Mouse (Mus musculus) frontal cortex, postnatal 14 days (tissue): ENCODE results near the gene G3bp1.

Experiments used
- DNase-seq, 2 experiments: peaks; one replicate each; pipeline ENCODE4 v3.0.0; 2022; ENCODE audit warnings: low spot score in 2 of 2

Gene G3bp1

DNA sequence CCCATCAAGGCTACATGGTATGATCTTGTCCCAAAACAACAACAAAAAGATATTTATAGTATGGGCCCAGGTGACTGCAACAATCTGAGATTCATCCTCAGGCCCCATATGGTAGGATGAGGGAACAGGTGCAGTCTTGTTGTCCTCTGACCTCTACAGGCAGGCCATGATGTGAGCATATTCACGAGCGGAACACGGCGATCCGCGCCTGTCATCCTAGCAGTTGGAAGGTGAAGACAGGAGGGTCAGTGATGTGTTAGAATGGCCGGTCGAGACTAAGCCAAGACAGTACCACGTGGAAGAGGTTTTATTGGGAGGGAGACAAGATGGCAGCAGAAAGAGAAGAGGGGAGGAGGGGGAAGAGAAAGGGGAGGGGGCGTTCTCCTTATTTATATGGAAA is 4.8 kb upstream of the G3bp1 start:
- DNase-seq = no peak

DNA sequence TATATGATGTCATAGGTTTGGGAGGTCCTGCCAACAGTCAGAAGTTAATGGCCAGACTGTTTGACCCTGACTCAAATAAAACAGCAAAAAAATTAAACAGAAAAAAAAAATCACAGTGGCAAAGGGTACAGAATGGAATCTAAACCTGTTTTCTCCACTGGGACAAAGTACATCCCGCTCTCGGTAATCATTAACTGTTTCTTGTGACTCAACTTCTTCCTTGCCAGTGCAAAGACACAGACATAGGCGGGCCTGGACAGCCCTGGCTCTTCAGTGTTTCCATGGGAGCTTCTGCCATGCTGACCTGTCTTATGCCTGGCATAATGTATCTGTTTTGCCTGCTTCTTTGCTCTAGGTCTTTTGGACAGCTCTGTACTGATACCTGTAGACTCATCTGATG is 4.3 kb upstream of the G3bp1 start:
- no peak for DNase-seq

DNA sequence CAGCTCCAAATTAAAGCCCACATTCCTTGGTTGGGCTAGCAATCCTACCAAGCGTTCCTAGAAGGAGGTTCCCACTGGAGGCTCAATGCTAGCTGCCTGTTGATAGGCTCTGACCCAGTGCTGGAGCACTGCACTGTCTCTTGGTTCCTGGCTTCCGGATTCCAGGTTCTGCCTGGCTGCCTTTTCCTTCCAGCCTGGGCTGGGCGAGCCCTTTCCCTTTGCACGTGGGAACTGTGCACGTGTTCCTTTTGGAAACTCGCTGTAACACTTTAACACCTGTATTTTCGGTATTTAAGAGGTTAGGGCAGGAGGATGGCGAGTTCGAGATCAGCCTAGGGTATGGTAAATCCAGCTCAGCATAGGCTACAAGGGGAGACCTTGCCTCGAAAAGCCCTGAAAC is 1.5 kb upstream of the G3bp1 start:
- no peak for DNase-seq

DNA sequence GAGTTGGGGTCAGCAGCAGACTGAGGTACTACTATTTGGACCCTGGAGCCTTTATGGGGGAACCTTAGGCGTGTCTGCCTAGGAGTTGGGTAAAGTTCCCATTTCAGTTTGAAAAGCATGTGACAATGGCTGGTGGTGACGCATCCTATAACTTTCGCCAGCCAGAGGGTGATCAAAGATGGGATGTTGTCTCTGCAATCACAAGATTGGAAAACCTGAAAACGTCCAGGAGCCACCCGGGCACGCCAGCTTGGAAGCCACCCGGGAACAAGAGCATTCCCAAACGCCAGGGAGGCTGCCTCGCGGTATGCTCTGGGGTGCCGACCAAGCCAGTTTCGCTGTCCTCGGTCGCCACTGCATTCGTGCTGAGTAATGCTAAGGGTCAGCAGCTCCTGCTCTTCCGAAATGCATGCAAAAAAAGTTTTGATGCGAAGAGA is 856 bp upstream of the G3bp1 start:
- no peak for DNase-seq

DNA sequence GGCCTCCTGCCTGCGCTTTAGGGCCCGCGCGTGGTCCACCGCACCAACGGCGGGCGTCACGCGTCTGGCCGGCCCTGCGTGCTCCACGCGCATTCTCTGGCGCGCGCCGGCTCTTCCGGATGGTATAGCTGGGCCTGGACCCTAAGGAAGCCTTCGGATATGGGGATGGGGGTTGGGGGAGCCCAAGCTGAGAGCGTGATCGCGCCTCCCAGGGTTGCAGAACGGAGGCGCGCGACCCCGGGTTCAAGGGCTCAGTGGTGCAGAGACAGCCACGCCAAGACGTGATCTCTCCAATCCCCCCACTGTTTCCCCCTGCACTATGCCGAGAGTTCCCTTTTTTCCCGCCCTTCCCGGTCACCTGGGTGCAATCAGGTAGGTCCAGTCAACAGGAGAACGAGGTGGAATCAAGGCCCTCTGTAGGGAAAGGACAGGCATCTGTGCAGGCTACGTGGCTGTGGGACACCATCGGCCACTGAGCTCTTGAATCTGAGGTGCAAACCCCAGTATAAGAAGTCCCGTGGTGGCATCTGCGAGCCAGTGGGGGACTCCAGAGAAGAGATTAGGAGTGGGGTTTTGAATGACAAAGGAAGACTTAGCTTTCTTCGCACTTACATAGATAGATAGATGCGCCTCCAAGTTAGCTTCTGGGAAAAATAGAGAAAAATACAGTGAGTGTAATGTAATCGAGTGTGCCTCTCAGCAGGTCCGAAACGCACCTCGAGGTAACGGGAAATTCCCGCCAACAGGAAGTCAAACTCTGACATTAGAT is 622 bp downstream of the G3bp1 start:
- no peak for DNase-seq

DNA sequence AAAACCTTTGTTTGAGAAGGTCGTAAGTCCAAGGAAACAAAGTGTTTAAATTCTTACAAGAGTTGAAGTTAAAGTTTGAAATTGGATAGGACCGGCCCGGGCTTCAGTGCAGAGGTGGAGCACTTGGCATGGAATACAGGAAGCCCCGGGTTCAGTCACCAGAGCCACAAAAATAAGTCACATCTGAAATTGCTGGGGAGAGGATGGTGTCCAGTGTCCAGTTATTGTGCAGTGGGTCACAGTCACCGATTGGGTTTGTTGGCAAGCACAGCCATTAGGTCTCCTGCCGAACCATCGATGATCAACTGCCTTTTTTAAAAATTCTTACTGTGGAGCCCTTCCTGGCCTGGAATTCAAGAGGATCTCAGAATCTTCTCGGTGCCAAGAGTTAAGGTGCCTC is 1.3 kb downstream of the G3bp1 start:
- DNase-seq = no peak

DNA sequence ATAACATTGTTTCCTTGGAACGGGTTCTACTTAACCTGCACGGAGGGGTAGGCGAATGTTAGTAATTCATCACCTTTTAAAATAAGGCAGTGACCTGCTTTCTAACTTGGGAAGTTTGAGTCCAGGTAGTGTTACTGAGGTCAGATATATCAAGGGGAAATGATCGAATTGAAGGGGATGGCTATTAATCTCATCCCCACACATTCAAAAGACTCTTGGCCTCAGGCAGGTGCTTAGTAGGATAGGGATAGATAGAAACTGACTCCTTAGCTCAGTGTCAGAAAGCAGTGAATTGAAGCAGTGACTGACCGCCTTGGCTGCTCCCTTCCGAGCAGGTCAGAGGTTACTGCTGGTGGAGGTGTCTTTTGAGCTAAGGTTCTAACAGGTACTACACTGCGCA is 2.0 kb downstream of the G3bp1 start:
- no peak for DNase-seq

DNA sequence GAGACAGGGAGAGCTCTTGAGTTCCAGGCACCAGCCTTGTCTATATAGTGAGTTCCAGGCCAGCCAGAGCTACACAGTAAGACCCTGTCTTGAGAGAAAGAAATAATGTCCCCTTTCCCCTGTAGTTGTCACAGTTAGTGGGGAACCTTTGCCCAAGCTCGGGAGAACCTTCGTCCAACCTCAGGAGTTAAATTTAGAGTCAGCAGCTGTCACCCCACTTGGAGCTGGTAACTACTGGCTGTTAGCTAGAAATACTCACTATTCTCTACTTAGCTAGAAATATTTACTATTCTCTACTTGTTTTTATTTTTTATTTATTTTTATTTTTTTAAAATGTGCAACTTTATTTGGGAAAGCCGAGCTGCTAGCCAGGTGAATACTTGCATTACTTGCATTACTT is 3.7 kb downstream of the G3bp1 start:
- DNase-seq = no peak

DNA sequence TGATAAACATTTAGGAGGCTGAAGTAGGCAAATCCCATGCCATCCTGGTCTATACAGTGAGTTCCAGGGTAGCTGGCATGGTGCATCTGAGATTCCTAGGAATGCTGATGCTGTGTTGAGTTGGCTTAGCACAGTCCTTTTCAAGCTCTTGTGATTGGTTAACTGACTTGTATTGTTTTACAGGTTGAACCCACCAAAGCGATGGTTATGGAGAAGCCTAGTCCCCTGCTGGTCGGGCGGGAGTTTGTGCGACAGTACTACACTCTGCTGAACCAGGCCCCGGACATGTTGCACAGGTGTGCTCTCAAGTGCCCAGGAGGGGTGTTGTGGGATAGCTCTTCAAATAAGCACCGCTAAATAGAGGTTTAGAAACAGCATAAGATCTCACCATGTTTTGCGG is 16.0 kb downstream of the G3bp1 start:
- no peak for DNase-seq

DNA sequence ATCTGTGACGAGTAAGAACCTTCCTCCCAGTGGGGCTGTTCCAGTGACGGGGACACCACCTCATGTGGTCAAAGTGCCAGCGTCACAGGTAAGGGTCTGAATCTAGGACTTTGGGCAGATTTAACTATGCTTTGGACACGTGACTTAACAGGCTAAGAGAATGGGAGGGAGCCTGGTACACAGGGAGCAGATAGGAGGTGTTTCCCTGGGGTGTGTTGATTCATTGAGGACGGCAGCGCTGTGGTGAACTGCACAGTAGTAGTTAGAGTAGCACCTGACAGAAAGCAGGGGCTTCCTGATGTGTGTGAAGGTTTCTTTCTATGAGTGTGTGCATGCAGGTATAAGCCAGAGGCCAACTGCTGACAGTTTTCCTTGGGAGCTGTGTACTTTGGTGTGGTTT is 26.7 kb downstream of the G3bp1 start:
- DNase-seq = no peak

DNA sequence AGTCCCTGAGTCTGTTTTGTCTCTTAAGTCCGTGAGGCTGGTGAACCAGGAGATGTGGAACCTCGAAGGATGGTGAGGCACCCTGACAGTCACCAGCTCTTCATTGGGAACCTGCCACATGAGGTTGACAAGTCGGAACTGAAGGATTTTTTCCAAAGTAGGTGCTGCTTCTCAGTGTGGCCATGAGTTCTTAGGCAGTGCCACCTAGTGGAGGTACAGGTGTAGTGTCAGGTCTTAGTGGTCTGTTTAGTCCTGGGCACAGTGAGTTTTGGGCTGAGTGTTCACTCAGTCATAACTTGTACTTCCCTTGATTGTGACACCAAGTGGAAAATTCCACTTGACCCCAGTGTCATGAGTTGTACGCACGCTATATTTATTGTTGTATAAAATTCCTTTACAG is 28.4 kb downstream of the G3bp1 start:
- DNase-seq = peak in 1 of 2 experiments; percentile 20

DNA sequence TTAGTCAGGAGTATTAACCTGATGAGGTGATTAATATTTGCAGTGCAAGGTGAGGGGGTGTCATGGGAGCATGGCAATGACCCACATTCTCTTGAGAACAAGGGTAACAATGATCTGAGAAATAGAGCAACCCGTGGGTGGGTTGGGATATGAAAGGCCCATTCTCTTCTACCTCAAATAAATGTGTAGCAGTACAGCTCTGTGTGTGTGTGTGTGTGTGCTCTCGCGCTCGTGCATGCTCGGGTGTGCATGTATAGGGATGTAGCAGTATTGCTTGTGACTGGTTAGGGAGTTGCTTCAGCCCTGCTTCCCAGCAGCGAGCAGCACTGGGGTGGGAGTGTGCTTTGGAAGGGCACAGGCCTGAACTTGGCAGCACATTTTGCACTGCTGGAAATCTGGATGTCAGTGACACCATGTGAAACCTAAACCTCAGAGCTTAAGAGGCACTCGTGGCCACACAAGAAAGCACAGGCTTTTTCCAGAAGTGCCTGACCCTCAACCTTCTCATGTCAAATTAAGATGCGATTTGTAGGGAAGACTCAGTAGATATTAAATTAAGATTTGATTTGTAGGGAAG is 32.6 kb downstream of the G3bp1 start:
- no peak for DNase-seq

DNA sequence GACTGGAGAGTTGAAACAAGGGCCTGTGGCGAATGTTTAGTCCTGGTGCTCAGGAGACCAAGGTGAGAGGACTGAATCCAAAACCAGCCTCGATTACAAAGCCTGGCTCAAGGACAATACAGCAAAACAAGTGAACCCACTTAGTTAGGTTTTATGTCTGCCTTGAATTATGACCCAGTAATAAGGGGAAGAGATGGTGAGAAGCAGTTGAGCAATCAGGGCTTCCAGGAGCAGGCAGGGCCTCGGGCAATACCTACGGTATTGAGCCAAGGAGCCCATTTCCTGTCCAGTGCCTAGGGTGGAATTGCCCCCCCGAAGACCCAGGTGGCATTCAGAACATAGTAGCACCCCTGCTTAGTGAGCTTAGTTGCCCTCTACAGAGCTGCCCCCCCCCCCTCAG is 33.4 kb downstream of the G3bp1 start:
- no peak for DNase-seq

DNA sequence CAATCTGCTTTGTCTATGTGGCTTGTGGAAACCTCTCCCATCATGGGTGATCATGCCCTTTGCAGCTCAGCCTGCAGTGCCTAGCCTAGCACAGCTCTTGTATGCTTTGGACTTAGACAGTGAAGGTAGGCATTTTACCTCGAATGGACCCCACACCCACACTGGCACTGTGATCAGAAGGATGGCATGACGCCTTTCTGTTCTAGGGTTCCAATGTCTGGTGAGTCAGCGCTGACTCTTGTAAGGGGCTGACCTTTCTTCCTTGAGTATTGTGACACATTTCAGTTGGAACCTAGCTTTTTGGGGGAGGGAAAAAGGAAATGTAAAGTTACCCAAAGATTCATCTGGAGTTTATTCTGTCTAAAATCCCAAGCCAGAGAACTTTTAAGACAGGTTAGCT is 36.0 kb downstream of the G3bp1 start:
- DNase-seq = no peak

DNA sequence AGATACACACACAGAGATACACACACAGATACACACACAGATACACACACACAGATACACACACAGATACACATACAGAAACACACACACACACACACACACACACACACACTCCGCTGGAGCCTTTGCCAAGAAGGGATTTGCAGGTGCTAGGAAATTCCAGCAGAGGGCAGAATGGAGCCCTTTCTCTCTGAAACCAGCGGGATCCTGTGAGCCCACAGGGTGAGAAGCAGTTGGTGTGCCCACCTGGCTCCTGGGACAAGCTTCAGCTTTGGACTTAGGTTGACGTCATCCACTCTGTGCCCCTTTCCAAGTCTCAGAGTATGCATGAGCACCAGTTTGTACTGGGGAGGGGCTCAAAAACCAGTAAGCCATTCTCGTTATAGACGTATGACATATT is 41.9 kb downstream of the G3bp1 start:
- DNase-seq = no peak

DNA sequence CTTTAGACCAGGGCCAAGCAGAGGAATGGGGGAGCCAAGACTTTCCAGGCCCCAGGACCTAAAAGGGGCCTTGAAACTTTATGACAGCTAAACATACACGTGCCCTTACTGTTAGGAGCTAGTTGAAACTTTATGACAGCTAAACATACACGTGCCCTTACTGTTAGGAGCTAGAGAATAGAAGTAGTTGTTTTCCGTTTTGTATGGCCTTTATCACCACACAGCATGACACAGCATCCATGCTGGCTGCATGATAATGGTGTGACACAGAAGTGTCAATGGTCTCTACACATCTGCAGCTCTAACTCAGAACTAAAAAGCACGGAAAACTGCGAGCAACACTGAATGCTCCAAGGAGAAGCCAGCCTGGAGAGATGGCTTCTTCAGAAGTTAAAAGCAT is 48.2 kb downstream of the G3bp1 start:
- DNase-seq = no peak

DNA sequence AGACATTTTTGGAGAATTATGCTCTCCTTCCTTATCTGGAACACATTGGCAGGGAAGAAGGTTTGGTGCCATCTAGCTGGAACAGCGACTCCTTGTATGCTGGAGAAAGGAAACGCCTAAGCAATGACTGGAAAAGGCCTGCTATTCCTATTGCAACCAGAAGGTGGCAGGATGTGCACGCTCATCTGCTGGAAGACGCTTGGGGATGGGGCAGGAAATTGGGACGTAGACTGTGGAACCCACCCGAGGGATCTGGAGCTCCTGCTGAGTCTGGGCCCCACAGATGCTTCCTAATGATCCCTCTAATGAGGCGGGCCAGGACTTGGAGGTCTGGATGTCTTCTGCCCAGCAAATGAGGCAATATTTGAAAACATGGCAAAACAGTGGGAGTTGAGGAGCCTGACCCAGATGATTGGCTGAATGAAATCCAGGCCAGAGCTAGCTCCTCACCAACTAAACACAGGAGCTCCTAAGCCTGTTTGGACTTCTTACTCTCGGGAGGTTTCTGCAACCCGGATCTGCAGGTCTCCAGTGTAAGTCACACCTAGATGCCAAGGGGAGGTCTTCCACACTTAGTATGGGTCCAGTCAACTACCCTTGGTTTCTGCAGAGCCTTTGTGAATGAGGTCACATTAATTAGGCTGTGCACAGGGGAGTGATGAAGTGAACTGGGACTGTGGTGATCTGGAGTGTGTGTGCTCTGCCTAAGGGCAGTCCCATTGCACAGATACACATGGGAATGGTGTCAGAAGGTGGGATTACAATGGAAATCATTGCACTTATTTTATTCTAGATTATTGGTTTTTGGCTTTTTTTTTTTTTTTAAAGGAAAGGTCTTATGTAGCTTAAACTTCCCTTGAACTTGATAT is 49.6 kb downstream of the G3bp1 start:
- peak; percentile 59 to 77 for DNase-seq

DNA sequence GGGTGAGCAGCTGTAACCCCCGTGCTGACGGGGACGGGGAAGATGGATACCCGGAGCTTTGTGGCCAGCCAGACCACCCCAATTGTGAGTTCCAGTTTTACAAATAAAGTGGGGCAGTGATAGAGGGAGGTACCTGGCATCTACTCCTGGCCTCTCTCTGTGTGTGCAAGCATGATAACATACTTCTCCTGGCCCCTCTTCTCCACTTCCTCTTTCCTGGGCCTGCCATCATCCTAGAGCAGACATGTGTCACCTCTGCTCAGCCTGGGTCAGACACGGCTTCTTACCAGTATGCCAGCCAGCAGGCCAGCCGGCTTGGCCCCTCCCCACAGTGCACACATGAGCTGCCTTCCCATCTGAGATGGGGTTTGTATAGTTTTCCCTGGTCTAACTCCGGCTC is 61.3 kb downstream of the G3bp1 start:
- DNase-seq = no peak

DNA sequence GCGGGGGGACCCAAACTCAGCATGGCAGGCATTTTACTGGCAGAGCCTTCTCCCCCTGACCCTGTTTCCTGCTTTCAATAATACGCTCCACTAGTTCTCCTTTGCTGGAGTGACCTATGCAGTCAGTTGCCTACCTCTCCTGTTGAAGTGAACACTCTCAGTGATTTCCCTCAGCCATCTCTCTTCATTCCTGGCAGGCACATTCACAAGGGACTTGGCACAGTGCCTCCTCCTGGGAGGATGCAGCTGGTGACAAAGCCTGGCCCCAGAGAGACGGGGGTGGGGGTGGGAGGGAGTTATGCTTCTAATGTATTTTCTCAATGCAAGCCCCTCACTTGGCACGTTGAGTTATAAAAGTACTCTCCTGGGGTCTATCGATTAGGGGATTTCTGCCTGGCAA is 63.9 kb downstream of the G3bp1 start:
- DNase-seq = peak; percentile 17 to 46

DNA sequence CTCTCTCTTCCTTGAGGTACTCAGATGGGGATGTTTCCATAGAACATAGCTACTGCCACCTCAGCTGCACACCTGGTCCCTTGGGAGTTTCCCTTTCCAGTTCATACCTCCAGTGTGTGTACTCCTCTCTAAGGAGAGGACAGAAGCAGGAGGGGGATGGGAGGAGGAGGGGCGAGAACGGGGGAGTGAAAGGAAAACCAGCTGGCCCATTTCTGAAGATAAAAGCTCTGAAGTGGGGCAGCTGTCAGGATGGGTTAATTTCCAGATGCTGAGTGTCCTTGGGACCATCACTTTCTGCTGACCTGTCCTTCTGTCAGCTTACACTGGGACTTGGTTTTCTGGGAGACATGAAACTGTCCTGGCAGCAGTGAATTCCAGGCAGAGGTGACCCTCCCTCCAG is 65.3 kb downstream of the G3bp1 start:
- no peak for DNase-seq

DNA sequence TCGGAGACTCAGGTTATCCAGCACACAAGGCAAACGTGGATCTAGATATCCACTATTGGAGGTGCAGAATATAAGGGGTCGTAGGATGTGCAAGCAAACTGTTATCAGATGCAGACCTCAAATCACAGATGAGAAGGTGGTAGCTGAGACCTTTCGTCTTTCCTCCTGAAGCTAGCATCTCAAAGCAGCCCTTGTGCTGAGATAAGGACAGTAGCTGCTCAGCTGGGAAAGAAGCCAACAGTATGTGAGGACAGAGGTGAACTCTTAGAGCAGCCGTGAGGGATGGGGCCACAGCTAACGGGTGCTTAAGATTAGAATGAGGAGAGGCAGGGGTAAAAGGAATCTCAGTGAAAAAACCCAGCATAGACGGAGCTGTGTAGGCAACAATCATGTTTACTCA is 72.6 kb downstream of the G3bp1 start:
- no peak for DNase-seq

DNA sequence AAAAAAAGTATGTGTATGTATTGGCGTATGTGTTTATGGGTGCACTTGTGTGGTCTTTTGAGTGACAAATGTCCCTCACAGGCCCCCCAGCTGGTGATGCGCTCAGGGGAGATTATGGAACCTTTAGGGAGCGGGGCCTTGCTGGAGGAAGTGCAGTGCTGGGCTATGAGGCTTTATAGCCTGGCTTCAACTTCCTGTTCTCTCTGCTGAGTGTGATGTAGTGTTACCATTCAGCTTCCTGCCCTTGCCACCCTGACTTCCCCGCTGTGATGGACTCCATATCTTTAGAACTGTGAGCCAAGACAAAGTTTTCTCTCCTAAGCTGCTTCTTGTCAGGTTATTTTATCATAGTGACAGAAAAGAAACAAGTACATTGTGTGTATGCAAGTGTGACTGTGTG is 73.2 kb downstream of the G3bp1 start:
- no peak for DNase-seq

DNA sequence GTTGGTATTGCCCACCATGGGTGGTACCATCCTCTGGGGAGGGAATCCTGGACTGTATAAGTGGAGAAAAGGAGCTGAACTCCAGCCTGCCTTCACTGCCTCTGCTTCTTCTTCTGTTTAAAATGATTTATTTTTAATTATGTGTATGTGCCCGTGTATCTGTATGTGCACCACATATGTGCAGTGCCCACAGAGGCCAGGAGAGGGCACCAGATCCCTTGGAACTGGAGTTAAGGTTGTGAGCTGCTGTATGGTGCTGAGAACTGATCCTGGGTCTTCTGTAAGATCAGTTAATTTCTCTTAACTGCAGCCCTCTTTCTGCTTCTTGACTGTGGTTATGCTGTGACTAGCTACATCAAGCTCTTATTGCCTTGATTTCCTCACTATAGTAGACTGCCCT is 76.2 kb downstream of the G3bp1 start:
- no peak for DNase-seq
